13 mouse cellular contexts compared by ENCODE assay signal in the genomic region with DNA sequence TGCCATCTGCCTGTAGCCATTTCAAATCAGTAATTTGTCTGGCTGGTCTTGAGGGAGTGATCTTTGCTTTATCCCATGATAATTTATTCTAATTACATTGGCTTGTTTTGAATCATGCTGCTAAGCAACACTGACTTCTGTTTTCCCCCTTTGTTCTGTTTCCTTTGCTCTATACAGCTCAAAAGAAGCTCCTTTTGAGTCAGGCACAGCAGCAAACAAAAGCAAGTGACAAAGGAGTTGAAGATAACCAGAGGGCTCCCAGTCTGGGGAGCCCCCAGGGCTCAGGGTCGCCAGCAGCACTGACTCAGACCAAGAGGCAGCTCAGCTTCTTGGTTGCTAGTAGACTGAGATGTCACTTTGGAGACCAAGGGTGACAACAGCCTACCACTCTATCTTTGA.
A peak's percentile ranks its signal among the peaks of the same experiment; 100 is the strongest.
DNase-seq lines count a peak whose midpoint lies in the region; ATAC-seq and TF ChIP-seq lines count a peak whose summit lies in the region.
"Had no signal": no experiment of that assay in that cellular context is flagged by ENCODE, and none has a peak within 500 bp of the region (broad histone marks: within the 10 kb centered on the region; RNA-seq: fewer than 3 reads in every experiment).

No protein-coding gene starts in this region.

- H3K4me3 ChIP-seq in ES-E14 (ENCODE audit: insufficient read depth in 1 of 2, low read depth in 1 of 2, low read length in 2 of 2, poor library complexity in 1 of 2, severe bottlenecking in 1 of 2), result no peak overlapping the region
- no peak overlapping the region for H3K4me3 ChIP-seq in embryonic facial prominence, embryonic 14.5 days (ENCODE audit: low read depth, low read length)
- H3K4me3 ChIP-seq in hindbrain, embryonic 13.5 days, result no peak overlapping the region
- no peak overlapping the region for H3K4me3 ChIP-seq in midbrain, embryonic 16.5 days (ENCODE audit: low read depth, low read length)
- no peak overlapping the region for H3K4me3 ChIP-seq in kidney, embryonic 14.5 days (ENCODE audit: low read length)
- H3K4me3 ChIP-seq: heart, embryonic 15.5 days; liver, embryonic 15.5 days had no signal

- no peak overlapping the region; the same call in 1 of the 2 replicates for H3K27ac ChIP-seq in ES-E14 (ENCODE audit: insufficient read depth, low read depth, low read length, poor library complexity, severe bottlenecking)
- no peak overlapping the region for H3K27ac ChIP-seq in embryonic facial prominence, embryonic 14.5 days (replicated peaks; ENCODE audit: low read depth, low read length)
- peak overlapping the region; percentile 45 for H3K27ac ChIP-seq in hindbrain, embryonic 13.5 days
- no peak overlapping the region for H3K27ac ChIP-seq in midbrain, embryonic 16.5 days (ENCODE audit: low read length)
- H3K27ac ChIP-seq in kidney, embryonic 14.5 days (ENCODE audit: low read depth, low read length), result no peak overlapping the region
- H3K27ac ChIP-seq: heart, embryonic 15.5 days; liver, embryonic 15.5 days had no signal

- H3K4me2 ChIP-seq in embryonic facial prominence, embryonic 14.5 days (ENCODE audit: low read depth, low read length), result no peak overlapping the region
- no peak overlapping the region for H3K4me2 ChIP-seq in hindbrain, embryonic 13.5 days
- no peak overlapping the region for H3K4me2 ChIP-seq in midbrain, embryonic 16.5 days (ENCODE audit: low read length)
- no peak overlapping the region for H3K4me2 ChIP-seq in kidney, embryonic 14.5 days (replicated peaks; ENCODE audit: low read depth, low read length)
- H3K4me2 ChIP-seq: heart, embryonic 15.5 days; liver, embryonic 15.5 days had no signal

- peak; percentile 33 for DNase-seq in ES-E14 (ENCODE audit: low read depth, low spot score)
- no peak for DNase-seq in embryonic facial prominence, embryonic 14.5 days (ENCODE audit: low spot score)
- DNase-seq in adrenal gland, adult 2 months, result no peak
- DNase-seq in gastrocnemius, adult 18-20 months (ENCODE audit: low spot score), result no peak
- no peak for DNase-seq in spleen, postnatal 14 days (ENCODE audit: low spot score in 2 of 2)
- DNase-seq: cerebellum, adult 9-10 months; gastrocnemius, postnatal 10 days had no signal

- H3K27me3 ChIP-seq in embryonic facial prominence, embryonic 14.5 days (replicated peaks; ENCODE audit: control insufficient read depth, insufficient read depth, low read length), result no peaks in the 10 kb centered on the region
- peaks cover 27% of the 10 kb centered on the region for H3K27me3 ChIP-seq in hindbrain, embryonic 13.5 days
- H3K27me3 ChIP-seq in midbrain, embryonic 16.5 days (ENCODE audit: control insufficient read depth, insufficient read depth, low read depth, low read length), result no peaks in the 10 kb centered on the region
- H3K27me3 ChIP-seq in kidney, embryonic 14.5 days (ENCODE audit: control insufficient read depth, insufficient read depth, low read length), result no peaks in the 10 kb centered on the region
- H3K27me3 ChIP-seq: heart, embryonic 15.5 days; liver, embryonic 15.5 days had no signal

- H3K9ac ChIP-seq in ES-E14 (ENCODE audit: insufficient read depth, low read depth, low read length, poor library complexity, severe bottlenecking), result no peak overlapping the region
- no peak overlapping the region for H3K9ac ChIP-seq in embryonic facial prominence, embryonic 14.5 days (ENCODE audit: low read depth, low read length)
- no peak overlapping the region for H3K9ac ChIP-seq in hindbrain, embryonic 13.5 days
- no peak overlapping the region for H3K9ac ChIP-seq in midbrain, embryonic 16.5 days (ENCODE audit: low read depth, low read length)
- H3K9ac ChIP-seq in kidney, embryonic 14.5 days (ENCODE audit: low read depth, low read length), result no peak overlapping the region
- H3K9ac ChIP-seq: heart, embryonic 15.5 days; liver, embryonic 15.5 days had no signal

- WGBS in embryonic facial prominence, embryonic 14.5 days, result 9% methylated on average over 1 of the region's 1 CpGs
- 5% methylated on average over 1 of the region's 1 CpGs for WGBS in hindbrain, embryonic 13.5 days
- WGBS in midbrain, embryonic 16.5 days, result 3% methylated on average over 1 of the region's 1 CpGs
- 25% methylated on average over 1 of the region's 1 CpGs for WGBS in kidney, embryonic 14.5 days

- ATAC-seq in embryonic facial prominence, embryonic 14.5 days (ENCODE audit: low read depth), result peak; percentile 47; the same call in 1 of the 2 replicates
- peak; percentile 91 for ATAC-seq in hindbrain, embryonic 13.5 days (ENCODE audit: low FRiP score)
- peak; percentile 83 for ATAC-seq in midbrain, embryonic 16.5 days
- no peak for ATAC-seq in kidney, embryonic 14.5 days (ENCODE audit: low FRiP score, low TSS enrichment)
- ATAC-seq: intestine, postnatal 0 days had no signal

- H3K36me3 ChIP-seq in ES-E14 (ENCODE audit: control insufficient read depth, insufficient read depth, low read length, poor library complexity, severe bottlenecking), result no peaks in the 10 kb centered on the region; the same call in 1 of the 2 replicates
- no peaks in the 10 kb centered on the region for H3K36me3 ChIP-seq in embryonic facial prominence, embryonic 14.5 days (ENCODE audit: control insufficient read depth, insufficient read depth, low read length)
- H3K36me3 ChIP-seq in hindbrain, embryonic 13.5 days, result no peaks in the 10 kb centered on the region
- H3K36me3 ChIP-seq in midbrain, embryonic 16.5 days (ENCODE audit: control insufficient read depth, insufficient read depth, low read length), result no peaks in the 10 kb centered on the region
- no peaks in the 10 kb centered on the region for H3K36me3 ChIP-seq in kidney, embryonic 14.5 days (ENCODE audit: control insufficient read depth, insufficient read depth, low read length)
- H3K36me3 ChIP-seq: heart, embryonic 15.5 days; liver, embryonic 15.5 days had no signal

- no peaks in the 10 kb centered on the region for H3K9me3 ChIP-seq in ES-E14 (ENCODE audit: control insufficient read depth, insufficient read depth, low read depth, low read length)
- H3K9me3 ChIP-seq in embryonic facial prominence, embryonic 14.5 days (ENCODE audit: control insufficient read depth, low read length), result no peaks in the 10 kb centered on the region
- no peaks in the 10 kb centered on the region for H3K9me3 ChIP-seq in hindbrain, embryonic 13.5 days
- no peaks in the 10 kb centered on the region; the same call in 1 of the 2 replicates for H3K9me3 ChIP-seq in midbrain, embryonic 16.5 days (replicated peaks; ENCODE audit: control insufficient read depth, low read length, poor library complexity, severe bottlenecking)
- H3K9me3 ChIP-seq in kidney, embryonic 14.5 days (ENCODE audit: control insufficient read depth, low read length), result no peaks in the 10 kb centered on the region
- H3K9me3 ChIP-seq: heart, embryonic 15.5 days; liver, embryonic 15.5 days had no signal

- peaks cover 2 to 10% of the 10 kb centered on the region in 2 experiments; a peak in 3 of 4 replicates for H3K4me1 ChIP-seq in ES-E14 (ENCODE audit: control insufficient read depth in 2 of 2, insufficient read depth in 2 of 2, low read length in 2 of 2, poor library complexity in 1 of 2)
- no peaks in the 10 kb centered on the region for H3K4me1 ChIP-seq in embryonic facial prominence, embryonic 14.5 days (ENCODE audit: control insufficient read depth, insufficient read depth, low read length)
- H3K4me1 ChIP-seq in hindbrain, embryonic 13.5 days (replicated peaks), result peaks cover 11% of the 10 kb centered on the region
- H3K4me1 ChIP-seq in midbrain, embryonic 16.5 days (ENCODE audit: control insufficient read depth, insufficient read depth, low read length), result peaks cover 4% of the 10 kb centered on the region; the same call in 1 of the 2 replicates
- H3K4me1 ChIP-seq in kidney, embryonic 14.5 days (ENCODE audit: control insufficient read depth, insufficient read depth, low read length), result no peaks in the 10 kb centered on the region
- H3K4me1 ChIP-seq: heart, embryonic 15.5 days; liver, embryonic 15.5 days had no signal

- in situ Hi-C loops in ES-E14 (cut with MboI; ENCODE audit: low sequenced_read_pairs in 2 of 2, unreplicated experiment in 2 of 2), result no loop called here

TF ChIP-seq in ES-E14, 5 proteins besides CTCF, POLR2A, EP300 and RAD21:
- no peak for TF ChIP-seq ZNF384 (IDR thresholded peaks at IDR 0.05; ENCODE audit: low read depth, low read length)
